Mouse (Mus musculus): ENCODE measurements around the gene Rph3a. TPM values are rescaled to one million over a fixed set of nuclear protein-coding genes. Genes with fewer than 3 reads are reported as not detected.
"Not testable (repeated sequence)": the region's sequence is repeated elsewhere in the genome, so short reads cannot be mapped to it uniquely, and the experiment has no call there.

The Rph3a gene
- polyA plus RNA-seq, 1 experiment from 2014 or later, result 0.10 TPM

DNA sequence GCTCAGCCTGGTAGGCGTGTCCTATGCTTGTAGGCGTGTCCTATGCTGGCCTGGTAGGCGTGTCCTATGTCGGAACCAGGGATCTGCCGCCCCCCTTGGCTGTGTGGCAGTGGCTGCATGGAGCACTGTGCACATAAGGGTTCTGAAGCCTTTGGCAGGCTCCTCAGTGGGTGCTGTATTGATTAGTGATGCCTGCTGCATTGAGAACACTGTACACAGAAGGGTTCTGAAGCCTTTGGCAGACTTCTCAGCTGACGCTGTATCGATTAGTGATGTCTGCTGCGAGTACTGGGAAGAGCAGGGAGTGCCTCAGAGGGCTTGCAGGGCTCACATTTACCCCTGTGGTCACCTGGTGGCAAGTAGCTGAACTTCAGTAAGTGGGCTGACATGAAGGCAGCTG, 71.3 kb downstream of the Rph3a start:
- Histone ChIP-seq H3K9me3 (replicated peaks) (no peaks in the 10 kb centered on the region), H3K36me3 (no peaks in the 10 kb centered on the region), H3K4me2 (no peak overlapping the region), H3K27ac (no peak overlapping the region), H3K4me1 (replicated peaks) (no peaks in the 10 kb centered on the region), H3K27me3 (no peaks in the 10 kb centered on the region), H3K9ac (no peak overlapping the region), H3K4me3 (replicated peaks) (no peak overlapping the region)
- 21% methylated on average over 8 of the region's 8 CpGs for WGBS (ENCODE audit: insufficient replicate concordance)
- no peak for DNase-seq
- no peak for ATAC-seq (ENCODE audit: low read depth)

GRCm38 (mm10) chr5:120937841-120938240, 72.1 kb downstream of the Rph3a start:
- Histone ChIP-seq H3K4me2 (no peak overlapping the region), H3K4me3 (replicated peaks) (no peak overlapping the region), H3K36me3 (no peaks in the 10 kb centered on the region), H3K27ac (no peak overlapping the region), H3K27me3 (no peaks in the 10 kb centered on the region), H3K9me3 (replicated peaks) (no peaks in the 10 kb centered on the region), H3K4me1 (replicated peaks) (no peaks in the 10 kb centered on the region), H3K9ac (no peak overlapping the region)
- no peak for DNase-seq
- WGBS (ENCODE audit: insufficient replicate concordance), result 58% methylated on average over 4 of the region's 4 CpGs
- no peak for ATAC-seq (ENCODE audit: low read depth)

- no peak overlapping the region for H3K4me3 ChIP-seq (replicated peaks)
- ATAC-seq (ENCODE audit: low read depth), result no peak
- H3K4me2 ChIP-seq, result no peak overlapping the region
- no peaks in the 10 kb centered on the region for H3K4me1 ChIP-seq (replicated peaks)
- no peak overlapping the region for H3K9ac ChIP-seq
- no peaks in the 10 kb centered on the region for H3K27me3 ChIP-seq
- H3K9me3 ChIP-seq (replicated peaks), result no peaks in the 10 kb centered on the region
- 19% methylated on average over 5 of the region's 5 CpGs for WGBS (ENCODE audit: insufficient replicate concordance)
- no peak for DNase-seq
- H3K27ac ChIP-seq, result no peak overlapping the region
- H3K36me3 ChIP-seq, result no peaks in the 10 kb centered on the region
Measured at GRCm38 (mm10) chr5:120933966-120934365, 75.9 kb downstream of the Rph3a start.

DNA sequence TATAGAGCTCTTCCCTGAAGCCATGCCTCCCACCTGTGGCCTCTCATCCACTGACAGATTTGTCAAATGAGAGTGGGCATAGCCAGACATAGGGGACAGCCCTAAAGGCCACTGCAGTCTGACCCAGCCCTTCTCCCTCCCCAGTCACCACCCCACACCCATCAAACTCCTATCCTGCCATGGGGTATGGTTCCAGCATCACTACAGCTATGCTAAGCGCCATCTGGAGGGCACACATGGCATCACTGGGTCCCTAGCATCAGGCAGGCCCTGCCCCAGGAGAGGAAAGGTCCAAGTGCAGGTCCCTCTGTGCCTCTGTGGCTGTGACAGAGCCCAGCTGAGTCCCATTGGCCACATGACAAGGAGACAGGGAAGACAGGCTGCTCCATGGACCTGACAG, 82.9 kb downstream of the Rph3a start:
- no peak for ATAC-seq (ENCODE audit: low read depth)
- H3K9me3 ChIP-seq (replicated peaks), result no peaks in the 10 kb centered on the region
- no peak overlapping the region for H3K27ac ChIP-seq
- H3K4me3 ChIP-seq (replicated peaks), result no peak overlapping the region
- no peaks in the 10 kb centered on the region for H3K36me3 ChIP-seq
- H3K4me2 ChIP-seq, result no peak overlapping the region
- H3K27me3 ChIP-seq, result no peaks in the 10 kb centered on the region
- no peaks in the 10 kb centered on the region for H3K4me1 ChIP-seq (replicated peaks)
- no peak for DNase-seq
- H3K9ac ChIP-seq, result no peak overlapping the region
- 0% methylated on average over 1 of the region's 1 CpGs for WGBS (ENCODE audit: insufficient replicate concordance)

GRCm38 (mm10) chr5:120926311-120926710, 83.6 kb downstream of the Rph3a start:
- not testable (repeated sequence) for H3K4me1 ChIP-seq (replicated peaks); H3K36me3 ChIP-seq; H3K4me3 ChIP-seq (replicated peaks); H3K27ac ChIP-seq; H3K9me3 ChIP-seq (replicated peaks); ATAC-seq (ENCODE audit: low read depth); H3K4me2 ChIP-seq; H3K27me3 ChIP-seq; H3K9ac ChIP-seq; DNase-seq
- 31% methylated on average over 2 of the region's 2 CpGs for WGBS (ENCODE audit: insufficient replicate concordance)

- H3K9me3 ChIP-seq (replicated peaks); H3K27me3 ChIP-seq; H3K27ac ChIP-seq; H3K36me3 ChIP-seq; H3K4me3 ChIP-seq (replicated peaks); DNase-seq; H3K4me1 ChIP-seq (replicated peaks); ATAC-seq (ENCODE audit: low read depth); H3K9ac ChIP-seq; H3K4me2 ChIP-seq: not testable (repeated sequence)
- WGBS (ENCODE audit: insufficient replicate concordance), result 65% methylated on average over 4 of the region's 4 CpGs
Measured at GRCm38 (mm10) chr5:120924520-120924919, 85.4 kb downstream of the Rph3a start.

- DNase-seq, result no peak
- H3K4me3 ChIP-seq (replicated peaks), result no peak overlapping the region
- WGBS (ENCODE audit: insufficient replicate concordance), result 48% methylated on average over 4 of the region's 4 CpGs
- no peak overlapping the region for H3K27ac ChIP-seq
- no peaks in the 10 kb centered on the region for H3K4me1 ChIP-seq (replicated peaks)
- no peaks in the 10 kb centered on the region for H3K9me3 ChIP-seq (replicated peaks)
- no peaks in the 10 kb centered on the region for H3K36me3 ChIP-seq
- H3K9ac ChIP-seq, result no peak overlapping the region
- no peaks in the 10 kb centered on the region for H3K27me3 ChIP-seq
- no peak overlapping the region for H3K4me2 ChIP-seq
- ATAC-seq (ENCODE audit: low read depth), result no peak
Measured at GRCm38 (mm10) chr5:120923969-120924368, 85.9 kb downstream of the Rph3a start.

DNA sequence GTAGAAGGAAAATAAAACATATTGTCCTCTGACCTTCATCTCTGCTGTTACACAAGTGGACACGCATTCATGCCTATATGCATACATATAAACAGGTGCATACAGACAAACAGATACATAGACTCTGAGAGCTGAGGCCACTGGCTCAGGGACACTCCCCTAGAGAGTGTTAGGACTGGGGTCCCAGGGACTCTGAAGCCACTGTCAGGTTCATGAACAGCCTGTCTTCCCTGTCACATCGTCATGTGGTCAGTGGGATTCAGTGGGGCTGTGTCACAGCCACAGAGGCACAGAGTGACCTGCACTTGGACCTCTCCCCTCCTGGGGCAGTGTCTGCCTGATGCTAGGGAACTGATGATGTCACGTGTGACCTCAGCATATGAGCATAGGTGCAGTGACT, 89.6 kb downstream of the Rph3a start:
- no peak overlapping the region for H3K4me3 ChIP-seq (replicated peaks)
- no peak overlapping the region for H3K27ac ChIP-seq
- H3K27me3 ChIP-seq, result no peaks in the 10 kb centered on the region
- no peak overlapping the region for H3K4me2 ChIP-seq
- H3K36me3 ChIP-seq, result no peaks in the 10 kb centered on the region
- H3K9me3 ChIP-seq (replicated peaks), result no peaks in the 10 kb centered on the region
- no peak for DNase-seq
- no peak overlapping the region for H3K9ac ChIP-seq
- ATAC-seq (ENCODE audit: low read depth), result no peak
- 60% methylated on average over 3 of the region's 3 CpGs for WGBS (ENCODE audit: insufficient replicate concordance)
- no peaks in the 10 kb centered on the region for H3K4me1 ChIP-seq (replicated peaks)

DNA sequence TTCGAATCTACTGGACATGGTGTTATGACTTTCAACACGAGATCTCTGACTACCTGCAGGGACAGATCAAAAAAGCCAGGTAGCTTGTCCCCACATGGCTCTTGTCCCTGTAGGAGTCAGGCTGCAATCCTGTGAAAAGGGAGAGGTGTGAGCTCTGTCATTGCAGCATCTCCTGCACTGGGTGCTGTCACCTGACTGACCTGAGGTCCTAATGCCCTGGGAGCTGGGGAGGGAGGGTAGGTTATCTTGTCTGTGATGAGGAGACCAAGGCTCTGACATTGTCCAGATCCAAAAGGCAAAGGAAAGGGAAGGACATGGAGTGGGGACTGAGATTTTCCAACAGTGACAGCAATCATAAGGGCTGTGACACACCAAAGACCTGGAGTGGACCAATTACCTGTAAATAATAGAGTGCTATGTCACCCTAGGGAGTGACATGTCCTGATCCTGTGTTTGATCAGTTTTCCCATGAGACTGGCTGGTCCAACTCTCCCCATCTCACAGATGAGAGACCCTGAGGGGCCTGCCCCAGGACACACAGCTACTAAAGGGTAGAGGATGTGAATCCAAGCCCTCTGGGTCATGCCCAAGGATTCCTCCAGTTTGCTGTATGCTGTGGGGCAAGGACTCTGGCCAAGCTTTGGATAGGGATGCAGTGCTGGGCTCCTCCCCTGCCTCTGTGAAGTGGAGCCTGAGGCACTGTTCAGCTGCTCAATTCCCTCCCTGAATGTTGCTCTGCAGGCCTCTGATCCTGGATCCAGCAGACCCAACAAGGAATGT, 90.5 kb downstream of the Rph3a start:
- DNase-seq; H3K27me3 ChIP-seq; H3K27ac ChIP-seq; H3K36me3 ChIP-seq; H3K4me1 ChIP-seq (replicated peaks); H3K9me3 ChIP-seq (replicated peaks); ATAC-seq (ENCODE audit: low read depth); H3K4me2 ChIP-seq; H3K4me3 ChIP-seq (replicated peaks); H3K9ac ChIP-seq: not testable (repeated sequence)
- 41% methylated on average over 2 of the region's 2 CpGs for whole genome bisulfite sequencing (ENCODE audit: insufficient replicate concordance)

- not testable (repeated sequence) for DNase-seq; H3K4me1 ChIP-seq (replicated peaks); H3K4me3 ChIP-seq (replicated peaks); H3K27me3 ChIP-seq; H3K36me3 ChIP-seq; H3K27ac ChIP-seq; H3K4me2 ChIP-seq; ATAC-seq (ENCODE audit: low read depth); H3K9me3 ChIP-seq (replicated peaks); H3K9ac ChIP-seq
- 38% methylated on average over 8 of the region's 8 CpGs for WGBS (ENCODE audit: insufficient replicate concordance)
Measured at GRCm38 (mm10) chr5:120914204-120914603, 95.7 kb downstream of the Rph3a start, which contains the start of gene Oas1d. Gene Oas1d, plus strand, starts transcription at chr5:120914536.

DNA sequence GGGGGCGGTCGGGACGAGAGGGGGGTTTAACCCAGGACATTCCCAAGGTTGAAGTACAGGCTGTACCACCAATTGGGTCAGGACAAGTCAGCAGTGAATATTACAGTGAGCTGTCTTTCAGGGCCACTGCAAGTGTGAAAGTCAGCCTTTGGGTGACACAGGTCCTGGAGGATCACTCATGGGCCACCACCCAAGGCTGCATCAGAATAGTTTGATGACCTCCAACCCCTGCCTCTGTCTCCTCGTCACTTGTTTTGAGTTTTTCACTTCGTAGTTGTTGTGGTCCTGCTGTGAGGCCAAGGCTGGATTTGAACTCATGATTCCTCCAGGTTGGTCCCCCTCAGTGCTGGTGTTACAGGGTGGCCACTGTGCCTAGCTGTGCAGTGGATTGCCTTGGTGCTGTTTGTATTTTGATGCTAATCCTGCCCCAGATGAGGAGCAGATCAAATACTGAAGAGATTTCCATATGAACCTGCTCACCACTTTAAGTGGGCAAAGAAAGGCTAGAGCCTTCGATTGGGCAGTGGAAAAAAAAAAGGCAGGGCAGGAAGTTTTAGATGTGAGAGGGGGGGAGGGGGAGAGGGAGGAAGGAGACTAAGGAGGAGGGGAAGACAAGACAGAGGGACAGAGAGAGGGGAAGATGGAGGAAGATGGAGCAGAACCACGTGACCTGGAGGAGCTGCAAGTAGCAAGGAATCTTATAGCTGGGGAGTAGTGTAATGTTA, 101.5 kb downstream of the Rph3a start:
- no peak overlapping the region for H3K4me2 ChIP-seq
- no peak overlapping the region for H3K4me3 ChIP-seq (replicated peaks)
- no peak overlapping the region for H3K9ac ChIP-seq
- 44% methylated on average over 7 of the region's 7 CpGs for WGBS (ENCODE audit: insufficient replicate concordance)
- H3K4me1 ChIP-seq (replicated peaks), result no peaks in the 10 kb centered on the region
- H3K27me3 ChIP-seq, result no peaks in the 10 kb centered on the region
- DNase-seq (no peak), ATAC-seq (ENCODE audit: low read depth) (no peak)
- no peaks in the 10 kb centered on the region for H3K36me3 ChIP-seq
- no peak overlapping the region for H3K27ac ChIP-seq
- no peaks in the 10 kb centered on the region for H3K9me3 ChIP-seq (replicated peaks)

All from liver, embryonic 13.5 days (tissue).